Mouse (Mus musculus): ENCODE results near the gene Dgkz. TPM values are rescaled to one million over a fixed set of nuclear protein-coding genes. Genes with fewer than 3 reads are reported as not detected.
A peak's percentile ranks its signal among the peaks of the same experiment; 100 is the strongest.

Dgkz gene
- polyA plus RNA-seq, 1 experiment from 2014 or later, result 41.6 TPM

- Histone ChIP-seq H3K4me2 (replicated peaks) (no peak overlapping the region), H3K27ac (no peak overlapping the region), H3K27me3 (replicated peaks) (no peaks in the 10 kb centered on the region), H3K36me3 (peaks cover 21% of the 10 kb centered on the region), H3K4me1 (peaks cover 44% of the 10 kb centered on the region), H3K4me3 (no peak overlapping the region), H3K9me3 (no peaks in the 10 kb centered on the region), H3K9ac (no peak overlapping the region)
- WGBS, result 48% methylated on average over 13 of the region's 13 CpGs
- peak; percentile 77 for ATAC-seq (ENCODE audit: low FRiP score, low read depth)
Observed at GRCm38 (mm10) chr2:91944170-91944950, 31.3 kb downstream of the Dgkz start.

GRCm38 (mm10) chr2:91942356-91942755, 33.3 kb downstream of the Dgkz start:
- no peak overlapping the region for H3K9ac ChIP-seq
- peaks cover 24% of the 10 kb centered on the region for H3K4me1 ChIP-seq
- no peak overlapping the region for H3K4me3 ChIP-seq
- H3K27ac ChIP-seq, result no peak overlapping the region
- peaks cover 41% of the 10 kb centered on the region for H3K36me3 ChIP-seq
- ATAC-seq (ENCODE audit: low FRiP score, low read depth), result no peak
- WGBS, result 76% methylated on average over 6 of the region's 6 CpGs
- H3K27me3 ChIP-seq (replicated peaks), result no peaks in the 10 kb centered on the region
- H3K4me2 ChIP-seq (replicated peaks), result no peak overlapping the region
- H3K9me3 ChIP-seq, result no peaks in the 10 kb centered on the region

- no peak overlapping the region for H3K27ac ChIP-seq
- no peak overlapping the region for H3K4me3 ChIP-seq
- H3K4me2 ChIP-seq (replicated peaks), result no peak overlapping the region
- no peaks in the 10 kb centered on the region for H3K27me3 ChIP-seq (replicated peaks)
- H3K9me3 ChIP-seq, result no peaks in the 10 kb centered on the region
- H3K9ac ChIP-seq, result no peak overlapping the region
- no peak for ATAC-seq (ENCODE audit: low FRiP score, low read depth)
- WGBS, result 85% methylated on average over 15 of the region's 15 CpGs
- H3K4me1 ChIP-seq, result peaks cover under 1% of the 10 kb centered on the region; the same call in 1 of the 2 replicates
- peaks cover 68% of the 10 kb centered on the region for H3K36me3 ChIP-seq
Observed at GRCm38 (mm10) chr2:91939303-91939935, 36.2 kb downstream of the Dgkz start.

GRCm38 (mm10) chr2:91936154-91936553, 39.5 kb downstream of the Dgkz start:
- H3K36me3 ChIP-seq, result peaks cover 60% of the 10 kb centered on the region
- no peak overlapping the region for H3K9ac ChIP-seq

GRCm38 (mm10) chr2:91934826-91935525, 40.7 kb downstream of the Dgkz start:
- Histone ChIP-seq H3K9me3 (no peaks in the 10 kb centered on the region), H3K4me2 (replicated peaks) (no peak overlapping the region), H3K4me1 (peaks cover 37% of the 10 kb centered on the region), H3K27ac (no peak overlapping the region), H3K36me3 (peaks cover 54% of the 10 kb centered on the region), H3K4me3 (no peak overlapping the region), H3K27me3 (replicated peaks) (no peaks in the 10 kb centered on the region), H3K9ac (no peak overlapping the region)
- 93% methylated on average over 9 of the region's 9 CpGs for WGBS
- ATAC-seq (ENCODE audit: low FRiP score, low read depth), result no peak

More at GRCm38 (mm10) chr2:91936154-91936553, 39.5 kb downstream of the Dgkz start:
- no peak overlapping the region for H3K27ac ChIP-seq
- no peaks in the 10 kb centered on the region for H3K9me3 ChIP-seq
- ATAC-seq (ENCODE audit: low FRiP score, low read depth), result no peak
- 91% methylated on average over 7 of the region's 7 CpGs for WGBS
- H3K4me2 ChIP-seq (replicated peaks), result no peak overlapping the region
- no peaks in the 10 kb centered on the region for H3K27me3 ChIP-seq (replicated peaks)
- peaks cover 30% of the 10 kb centered on the region for H3K4me1 ChIP-seq
- H3K4me3 ChIP-seq, result no peak overlapping the region

- H3K27me3 ChIP-seq (replicated peaks), result no peaks in the 10 kb centered on the region
- no peak overlapping the region for H3K9ac ChIP-seq
- no peak overlapping the region for H3K27ac ChIP-seq
- no peaks in the 10 kb centered on the region for H3K9me3 ChIP-seq
- ATAC-seq (ENCODE audit: low FRiP score, low read depth), result no peak
- H3K36me3 ChIP-seq, result peaks cover 45% of the 10 kb centered on the region
- peaks cover 45% of the 10 kb centered on the region for H3K4me1 ChIP-seq
- H3K4me2 ChIP-seq (replicated peaks), result no peak overlapping the region
- H3K4me3 ChIP-seq, result no peak overlapping the region
- WGBS, result 57% methylated on average over 8 of the region's 8 CpGs
Observed at GRCm38 (mm10) chr2:91934016-91934415, 41.6 kb downstream of the Dgkz start.

- ATAC-seq (ENCODE audit: low FRiP score, low read depth), result no peak
- Histone ChIP-seq H3K27ac (no peak overlapping the region; the same call in 1 of the 2 replicates), H3K36me3 (peaks cover 39% of the 10 kb centered on the region), H3K4me3 (no peak overlapping the region), H3K4me1 (peaks cover 48% of the 10 kb centered on the region), H3K9me3 (no peaks in the 10 kb centered on the region), H3K27me3 (replicated peaks) (no peaks in the 10 kb centered on the region), H3K4me2 (replicated peaks) (peak overlapping the region; percentile 14; the same call in 1 of the 2 replicates), H3K9ac (0 out of 2 replicates have a peak overlapping the region, but pooled peaks have one; percentile 13)
- 33% methylated on average over 9 of the region's 9 CpGs for WGBS
Observed at GRCm38 (mm10) chr2:91933471-91933870, 42.2 kb downstream of the Dgkz start.

GRCm38 (mm10) chr2:91932737-91933350, 42.8 kb downstream of the Dgkz start:
- no peak for ATAC-seq (ENCODE audit: low FRiP score, low read depth)
- Histone ChIP-seq H3K9ac (no peak overlapping the region), H3K4me3 (no peak overlapping the region), H3K36me3 (peaks cover 33% of the 10 kb centered on the region), H3K27ac (no peak overlapping the region; the same call in 1 of the 2 replicates), H3K27me3 (replicated peaks) (no peaks in the 10 kb centered on the region), H3K4me2 (replicated peaks) (peak overlapping the region; percentile 79), H3K4me1 (peaks cover 53% of the 10 kb centered on the region), H3K9me3 (no peaks in the 10 kb centered on the region)
- 12% methylated on average over 6 of the region's 6 CpGs for WGBS

GRCm38 (mm10) chr2:91932160-91932711, 43.4 kb downstream of the Dgkz start, which contains the start of gene Mdk:
Mdk (minus strand) TSS chr2:91932297.
- peak within 1 kb of the TSS; percentile 82 for H3K4me3 ChIP-seq
- WGBS, result 1% methylated on average over 16 of the region's 16 CpGs
- H3K9ac ChIP-seq, result peak within 1 kb of the TSS; percentile 87
- peaks cover 53% of the 10 kb centered on the region for H3K4me1 ChIP-seq
- peak; percentile 3; the same call in 1 of the 2 replicates for ATAC-seq (ENCODE audit: low FRiP score, low read depth)
- H3K36me3 ChIP-seq, result peaks cover 27% of the 10 kb centered on the region
- no peaks in the 10 kb centered on the region for H3K9me3 ChIP-seq
- H3K27ac ChIP-seq, result peak within 1 kb of the TSS; percentile 90
- H3K4me2 ChIP-seq (replicated peaks), result peak within 1 kb of the TSS; percentile 79
- H3K27me3 ChIP-seq (replicated peaks), result no peaks in the 10 kb centered on the region

- ATAC-seq (ENCODE audit: low FRiP score, low read depth), result peak; percentile 73
- under 1% methylated on average over 48 of the region's 50 CpGs for WGBS
- H3K4me2 ChIP-seq (replicated peaks), result peak overlapping the region; percentile 79
- peak overlapping the region; percentile 82 for H3K4me3 ChIP-seq
- H3K9me3 ChIP-seq, result no peaks in the 10 kb centered on the region
- peaks cover 20% of the 10 kb centered on the region for H3K36me3 ChIP-seq
- no peaks in the 10 kb centered on the region for H3K27me3 ChIP-seq (replicated peaks)
- H3K27ac ChIP-seq, result peak overlapping the region; percentile 90
- peaks cover 53% of the 10 kb centered on the region for H3K4me1 ChIP-seq
- peak overlapping the region; percentile 87 for H3K9ac ChIP-seq
Observed at GRCm38 (mm10) chr2:91931328-91932159, 44.1 kb downstream of the Dgkz start.

GRCm38 (mm10) chr2:91930761-91931291, 44.8 kb downstream of the Dgkz start:
- peak overlapping the region; percentile 82 for H3K4me3 ChIP-seq
- ATAC-seq (ENCODE audit: low FRiP score, low read depth), result no peak
- under 1% methylated on average over 23 of the region's 23 CpGs for WGBS
- H3K36me3 ChIP-seq, result peaks cover 13% of the 10 kb centered on the region
- H3K4me2 ChIP-seq (replicated peaks), result peak overlapping the region; percentile 79
- H3K9me3 ChIP-seq, result no peaks in the 10 kb centered on the region
- peaks cover 53% of the 10 kb centered on the region for H3K4me1 ChIP-seq
- H3K9ac ChIP-seq, result peak overlapping the region; percentile 87
- peak overlapping the region; percentile 90 for H3K27ac ChIP-seq
- H3K27me3 ChIP-seq (replicated peaks), result no peaks in the 10 kb centered on the region

Data from neural tube, embryonic 12.5 days (tissue).